Mouse (Mus musculus): ENCODE measurements at regions not wholly inside any gene's neighbourhood (a gene's known extent, or its start where the extent isn't known, plus 50 kb on each side); places are given as distances from the start of the nearest gene placed in this dataset.

DNA sequence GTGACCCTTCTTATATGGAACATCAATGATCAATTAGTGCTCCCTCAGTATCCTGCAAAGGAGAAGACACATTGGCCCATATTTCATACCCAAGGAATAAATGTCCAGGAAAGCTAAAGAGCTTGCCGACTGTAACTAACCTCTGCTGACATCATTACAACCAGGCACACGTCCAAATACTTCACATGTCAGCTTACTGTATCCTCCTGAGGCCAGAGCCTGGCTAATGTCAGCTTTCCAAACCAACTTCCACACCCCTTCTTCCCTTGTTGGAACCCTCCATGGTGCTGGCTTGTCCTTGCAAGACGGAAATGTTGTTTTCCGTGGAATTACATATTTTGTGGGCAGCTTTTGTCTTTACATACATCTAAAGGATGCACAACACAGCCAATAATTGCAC, 267.0 kb upstream of the Clnk start:
- ATAC-seq (ENCODE audit: insufficient number of reproducible peaks, insufficient read depth, low FRiP score, low read depth) = 0 out of 2 replicates have a peak, but pooled peaks have one; percentile 70
- H3K36me3 ChIP-seq (ENCODE audit: control insufficient read depth, insufficient read depth, low read length) = no peaks in the 10 kb centered on the region
- no peak overlapping the region for H3K9ac ChIP-seq (ENCODE audit: low read length)
- H3K4me1 ChIP-seq (ENCODE audit: control insufficient read depth in 2 of 2, insufficient read depth in 2 of 2, low read length in 2 of 2) = peaks cover 7 to 14% of the 10 kb centered on the region in 2 experiments
- H3K27me3 ChIP-seq (ENCODE audit: control insufficient read depth, insufficient read depth, low read length) = no peaks in the 10 kb centered on the region
- H3K4me2 ChIP-seq (ENCODE audit: low read length) = no peak overlapping the region
- H3K27ac ChIP-seq (replicated peaks in 1 of 2; ENCODE audit: control insufficient read depth in 1 of 2, insufficient read depth in 1 of 2, low read depth in 2 of 2, low read length in 2 of 2) = no peak overlapping the region
- H3K4me3 ChIP-seq (ENCODE audit: control insufficient read depth in 1 of 2, insufficient read depth in 1 of 2, low read depth in 1 of 2, low read length in 2 of 2) = no peak overlapping the region
- WGBS = 16% methylated on average over 4 of the region's 4 CpGs
- H3K9me3 ChIP-seq (ENCODE audit: control insufficient read depth, low read length) = no peaks in the 10 kb centered on the region

DNA sequence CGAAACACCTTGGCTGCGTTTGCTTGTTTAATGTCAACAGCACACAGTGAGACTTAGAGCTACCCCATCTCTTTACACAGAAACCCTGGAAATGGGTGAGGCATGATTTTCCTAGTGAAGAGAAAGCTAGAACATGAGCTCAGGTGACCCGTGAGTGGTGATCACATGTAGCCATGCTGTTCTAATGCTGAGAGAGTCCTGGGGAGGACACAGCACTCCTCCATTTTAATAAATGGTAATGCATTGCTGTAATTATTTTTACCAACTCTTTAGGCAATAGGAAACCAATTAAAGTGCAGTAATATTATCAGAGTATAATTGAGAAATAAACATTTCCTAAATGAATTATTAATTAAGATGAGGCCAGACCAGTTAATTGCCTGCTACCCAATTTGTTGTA, 261.8 kb upstream of the Clnk start:
- no peaks in the 10 kb centered on the region for H3K9me3 ChIP-seq (ENCODE audit: control insufficient read depth, low read length)
- H3K27me3 ChIP-seq (ENCODE audit: control insufficient read depth, insufficient read depth, low read length) = no peaks in the 10 kb centered on the region
- H3K4me3 ChIP-seq (ENCODE audit: control insufficient read depth in 1 of 2, insufficient read depth in 1 of 2, low read depth in 1 of 2, low read length in 2 of 2) = no peak overlapping the region
- no peaks in the 10 kb centered on the region for H3K36me3 ChIP-seq (ENCODE audit: control insufficient read depth, insufficient read depth, low read length)
- peaks cover 2 to 5% of the 10 kb centered on the region in 2 experiments; a peak in 2 of 4 replicates for H3K4me1 ChIP-seq (ENCODE audit: control insufficient read depth in 2 of 2, insufficient read depth in 2 of 2, low read length in 2 of 2)
- no peak for ATAC-seq (ENCODE audit: insufficient number of reproducible peaks, insufficient read depth, low FRiP score, low read depth)
- no peak overlapping the region for H3K4me2 ChIP-seq (ENCODE audit: low read length)
- no peak overlapping the region for H3K9ac ChIP-seq (ENCODE audit: low read length)
- no peak overlapping the region for H3K27ac ChIP-seq (replicated peaks in 1 of 2; ENCODE audit: control insufficient read depth in 1 of 2, insufficient read depth in 1 of 2, low read depth in 2 of 2, low read length in 2 of 2)
- WGBS = 82% methylated on average over 3 of the region's 3 CpGs

DNA sequence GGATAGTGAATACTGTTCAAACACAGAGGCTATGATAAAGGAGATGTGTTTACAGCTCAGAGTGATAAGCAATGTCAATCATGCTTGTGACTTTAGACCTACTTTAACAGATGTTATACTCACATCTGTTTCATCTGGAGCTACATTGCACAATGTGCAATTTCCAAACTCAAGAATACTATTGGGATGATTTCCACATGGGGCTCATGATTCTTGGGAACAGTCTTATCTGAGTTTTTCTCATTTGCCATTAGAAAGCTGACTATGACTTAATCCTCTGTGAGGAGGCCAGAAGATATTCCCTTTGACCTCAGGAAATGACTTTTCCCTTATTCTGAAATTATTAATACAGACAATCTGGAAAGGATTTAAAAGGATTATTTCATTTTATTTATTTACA, 252.3 kb upstream of the Clnk start:
- no peak for ATAC-seq (ENCODE audit: insufficient number of reproducible peaks, insufficient read depth, low FRiP score, low read depth)
- Histone ChIP-seq H3K27ac (replicated peaks in 1 of 2; ENCODE audit: control insufficient read depth in 1 of 2, insufficient read depth in 1 of 2, low read depth in 2 of 2, low read length in 2 of 2) (no peak overlapping the region), H3K9me3 (ENCODE audit: control insufficient read depth, low read length) (no peaks in the 10 kb centered on the region), H3K4me2 (ENCODE audit: low read length) (no peak overlapping the region), H3K36me3 (ENCODE audit: control insufficient read depth, insufficient read depth, low read length) (no peaks in the 10 kb centered on the region), H3K4me3 (ENCODE audit: control insufficient read depth in 1 of 2, insufficient read depth in 1 of 2, low read depth in 1 of 2, low read length in 2 of 2) (no peak overlapping the region), H3K4me1 (ENCODE audit: control insufficient read depth in 2 of 2, insufficient read depth in 2 of 2, low read length in 2 of 2) (no peaks in the 10 kb centered on the region), H3K9ac (ENCODE audit: low read length) (no peak overlapping the region), H3K27me3 (ENCODE audit: control insufficient read depth, insufficient read depth, low read length) (no peaks in the 10 kb centered on the region)

DNA sequence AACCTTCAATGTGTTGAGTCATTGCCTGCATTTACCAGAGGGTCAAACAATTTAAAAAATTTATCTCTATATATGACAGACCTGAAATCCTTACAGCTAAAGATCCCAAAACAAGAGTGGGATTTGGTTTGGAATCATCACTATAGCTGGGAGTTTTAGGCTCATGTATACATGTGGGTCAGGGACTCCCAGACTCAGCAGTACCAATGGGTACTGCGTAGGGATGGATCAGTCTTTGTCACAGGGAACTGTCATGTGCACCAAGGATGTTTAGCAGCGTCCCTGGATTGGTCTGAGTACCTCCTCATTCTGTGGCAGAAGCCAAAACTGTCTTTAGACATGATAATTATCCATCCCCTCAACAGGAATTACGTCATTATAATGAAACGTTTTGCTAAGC, 250.2 kb upstream of the Clnk start:
- Histone ChIP-seq H3K27ac (replicated peaks in 1 of 2; ENCODE audit: control insufficient read depth in 1 of 2, insufficient read depth in 1 of 2, low read depth in 2 of 2, low read length in 2 of 2) (no peak overlapping the region), H3K4me3 (ENCODE audit: control insufficient read depth in 1 of 2, insufficient read depth in 1 of 2, low read depth in 1 of 2, low read length in 2 of 2) (no peak overlapping the region), H3K4me1 (ENCODE audit: control insufficient read depth in 2 of 2, insufficient read depth in 2 of 2, low read length in 2 of 2) (no peaks in the 10 kb centered on the region), H3K9me3 (ENCODE audit: control insufficient read depth, low read length) (no peaks in the 10 kb centered on the region), H3K4me2 (ENCODE audit: low read length) (no peak overlapping the region), H3K27me3 (ENCODE audit: control insufficient read depth, insufficient read depth, low read length) (no peaks in the 10 kb centered on the region), H3K9ac (ENCODE audit: low read length) (no peak overlapping the region), H3K36me3 (ENCODE audit: control insufficient read depth, insufficient read depth, low read length) (no peaks in the 10 kb centered on the region)
- WGBS = 81% methylated on average over 4 of the region's 4 CpGs
- no peak for ATAC-seq (ENCODE audit: insufficient number of reproducible peaks, insufficient read depth, low FRiP score, low read depth)

DNA sequence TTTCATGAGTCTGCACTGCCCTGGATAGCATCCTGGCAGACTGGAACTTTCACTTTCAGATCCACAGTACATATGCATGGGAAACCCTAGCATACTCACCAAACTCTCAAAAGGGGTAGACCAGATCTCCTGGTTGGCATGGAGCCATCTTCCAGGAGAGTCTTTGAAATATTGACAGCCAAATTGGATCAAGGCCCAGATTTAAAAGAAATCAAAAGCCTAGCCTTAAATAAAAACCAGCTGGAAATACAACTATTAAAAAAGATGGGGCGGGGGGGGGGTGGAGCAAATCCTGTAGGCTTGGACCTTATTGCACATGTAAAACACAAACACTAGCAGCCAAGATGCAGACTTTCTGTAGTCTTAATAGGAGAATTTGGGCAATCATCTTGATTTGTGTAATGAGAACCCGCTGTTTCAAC, 249.7 kb upstream of the Clnk start:
- H3K36me3 ChIP-seq (ENCODE audit: control insufficient read depth, insufficient read depth, low read length) = no peaks in the 10 kb centered on the region
- no peak overlapping the region for H3K4me3 ChIP-seq (ENCODE audit: control insufficient read depth in 1 of 2, insufficient read depth in 1 of 2, low read depth in 1 of 2, low read length in 2 of 2)
- H3K9ac ChIP-seq (ENCODE audit: low read length) = no peak overlapping the region
- H3K27ac ChIP-seq (replicated peaks in 1 of 2; ENCODE audit: control insufficient read depth in 1 of 2, insufficient read depth in 1 of 2, low read depth in 2 of 2, low read length in 2 of 2) = no peak overlapping the region
- no peak overlapping the region for H3K4me2 ChIP-seq (ENCODE audit: low read length)
- no peaks in the 10 kb centered on the region for H3K9me3 ChIP-seq (ENCODE audit: control insufficient read depth, low read length)
- WGBS = 68% methylated on average over 2 of the region's 2 CpGs
- no peaks in the 10 kb centered on the region for H3K27me3 ChIP-seq (ENCODE audit: control insufficient read depth, insufficient read depth, low read length)
- ATAC-seq (ENCODE audit: insufficient number of reproducible peaks, insufficient read depth, low FRiP score, low read depth) = no peak
- no peaks in the 10 kb centered on the region for H3K4me1 ChIP-seq (ENCODE audit: control insufficient read depth in 2 of 2, insufficient read depth in 2 of 2, low read length in 2 of 2)

DNA sequence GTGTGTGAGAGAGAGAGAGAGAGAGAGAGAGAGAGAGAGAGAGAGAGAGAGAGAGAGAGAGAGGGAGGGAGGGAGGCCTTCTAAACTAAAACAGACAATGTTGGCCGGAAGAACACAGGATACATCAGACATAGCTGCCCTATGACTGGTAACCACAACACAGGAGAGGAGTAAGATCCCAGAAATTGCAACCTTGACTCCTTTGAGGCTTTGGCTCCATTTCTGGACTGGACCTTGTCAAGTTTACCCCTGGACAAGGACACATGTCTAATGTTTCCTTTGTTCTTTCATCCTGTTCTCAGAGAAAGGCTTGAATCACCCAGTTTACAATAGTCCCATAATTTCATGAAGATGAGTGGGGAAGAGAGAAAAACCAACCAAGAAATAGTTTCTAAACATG, 233.7 kb upstream of the Clnk start:
- H3K9ac ChIP-seq (ENCODE audit: low read length) = no peak overlapping the region
- H3K4me3 ChIP-seq (ENCODE audit: control insufficient read depth in 1 of 2, insufficient read depth in 1 of 2, low read depth in 1 of 2, low read length in 2 of 2) = no peak overlapping the region
- H3K4me1 ChIP-seq (ENCODE audit: control insufficient read depth in 2 of 2, insufficient read depth in 2 of 2, low read length in 2 of 2) = no peaks in the 10 kb centered on the region
- no peak overlapping the region for H3K4me2 ChIP-seq (ENCODE audit: low read length)
- no peak overlapping the region for H3K27ac ChIP-seq (replicated peaks in 1 of 2; ENCODE audit: control insufficient read depth in 1 of 2, insufficient read depth in 1 of 2, low read depth in 2 of 2, low read length in 2 of 2)
- ATAC-seq (ENCODE audit: insufficient number of reproducible peaks, insufficient read depth, low FRiP score, low read depth) = no peak
- WGBS = 63% methylated on average over 1 of the region's 1 CpGs
- no peaks in the 10 kb centered on the region for H3K27me3 ChIP-seq (ENCODE audit: control insufficient read depth, insufficient read depth, low read length)
- H3K9me3 ChIP-seq (ENCODE audit: control insufficient read depth, low read length) = no peaks in the 10 kb centered on the region
- no peaks in the 10 kb centered on the region for H3K36me3 ChIP-seq (ENCODE audit: control insufficient read depth, insufficient read depth, low read length)

DNA sequence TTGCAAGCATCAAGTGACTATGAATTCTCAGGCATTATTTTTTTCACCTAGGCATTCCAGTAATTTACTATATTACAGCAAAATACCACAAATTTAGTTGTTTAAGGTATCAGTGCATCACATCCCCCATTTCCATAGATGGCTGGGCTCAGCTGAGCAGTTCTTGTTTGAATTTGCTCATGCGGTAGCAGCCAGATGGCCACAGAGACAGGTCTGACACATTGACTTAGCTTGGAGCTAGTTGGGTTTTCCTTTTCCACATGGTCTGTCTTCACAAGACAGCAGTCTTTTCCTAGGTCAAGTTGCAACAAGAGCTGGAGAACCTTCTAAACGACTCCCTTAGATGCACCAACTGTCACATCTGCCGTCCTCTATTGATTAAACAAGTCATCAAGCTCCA, 232.9 kb upstream of the Clnk start:
- H3K36me3 ChIP-seq (ENCODE audit: control insufficient read depth, insufficient read depth, low read length) = no peaks in the 10 kb centered on the region
- H3K4me2 ChIP-seq (ENCODE audit: low read length) = no peak overlapping the region
- H3K9me3 ChIP-seq (ENCODE audit: control insufficient read depth, low read length) = no peaks in the 10 kb centered on the region
- ATAC-seq (ENCODE audit: insufficient number of reproducible peaks, insufficient read depth, low FRiP score, low read depth) = no peak
- 75% methylated on average over 3 of the region's 3 CpGs for WGBS
- no peak overlapping the region for H3K4me3 ChIP-seq (ENCODE audit: control insufficient read depth in 1 of 2, insufficient read depth in 1 of 2, low read depth in 1 of 2, low read length in 2 of 2)
- no peaks in the 10 kb centered on the region for H3K4me1 ChIP-seq (ENCODE audit: control insufficient read depth in 2 of 2, insufficient read depth in 2 of 2, low read length in 2 of 2)
- H3K27me3 ChIP-seq (ENCODE audit: control insufficient read depth, insufficient read depth, low read length) = no peaks in the 10 kb centered on the region
- H3K9ac ChIP-seq (ENCODE audit: low read length) = no peak overlapping the region
- no peak overlapping the region for H3K27ac ChIP-seq (replicated peaks in 1 of 2; ENCODE audit: control insufficient read depth in 1 of 2, insufficient read depth in 1 of 2, low read depth in 2 of 2, low read length in 2 of 2)

DNA sequence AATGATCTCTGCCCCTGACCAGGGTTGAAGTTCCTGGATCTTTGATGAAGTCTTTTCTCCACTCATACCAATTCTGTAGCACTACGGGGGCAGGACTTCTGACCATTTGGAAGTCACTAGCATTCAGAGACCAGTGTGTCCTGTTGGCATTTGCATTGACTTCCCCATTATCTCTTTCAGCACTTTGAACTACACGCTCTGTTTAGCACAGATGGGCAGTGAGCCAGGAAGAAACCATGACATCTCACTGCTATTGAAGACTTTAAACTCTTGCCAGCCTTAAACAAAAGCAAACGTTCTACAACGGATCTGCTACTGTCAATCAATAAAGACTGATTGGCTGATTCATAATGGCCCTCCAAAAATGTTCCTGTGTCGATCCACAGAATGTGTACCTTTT, 222.5 kb upstream of the Clnk start:
- H3K27me3 ChIP-seq (ENCODE audit: control insufficient read depth, insufficient read depth, low read length) = no peaks in the 10 kb centered on the region
- no peak overlapping the region for H3K27ac ChIP-seq (replicated peaks in 1 of 2; ENCODE audit: control insufficient read depth in 1 of 2, insufficient read depth in 1 of 2, low read depth in 2 of 2, low read length in 2 of 2)
- no peaks in the 10 kb centered on the region for H3K36me3 ChIP-seq (ENCODE audit: control insufficient read depth, insufficient read depth, low read length)
- H3K4me1 ChIP-seq (ENCODE audit: control insufficient read depth in 2 of 2, insufficient read depth in 2 of 2, low read length in 2 of 2) = no peaks in the 10 kb centered on the region
- H3K9me3 ChIP-seq (ENCODE audit: control insufficient read depth, low read length) = no peaks in the 10 kb centered on the region
- 37% methylated on average over 5 of the region's 5 CpGs for WGBS
- ATAC-seq (ENCODE audit: insufficient number of reproducible peaks, insufficient read depth, low FRiP score, low read depth) = no peak
- H3K4me3 ChIP-seq (ENCODE audit: control insufficient read depth in 1 of 2, insufficient read depth in 1 of 2, low read depth in 1 of 2, low read length in 2 of 2) = no peak overlapping the region
- H3K4me2 ChIP-seq (ENCODE audit: low read length) = no peak overlapping the region
- no peak overlapping the region for H3K9ac ChIP-seq (ENCODE audit: low read length)

All from heart, embryonic 14.5 days (tissue).